Mouse (Mus musculus) limb, embryonic 12.5 days (tissue): Measurements from ENCODE around the gene Scp2. TPM values are rescaled to one million over a fixed set of nuclear protein-coding genes. Genes with fewer than 3 reads are reported as not detected.

Source experiments
- ATAC-seq: fragments of 200-750 bp; cut with Nextera tagmentation; 2 replicates; pipeline ENCODE4 v1.8.0; 2017; ENCODE audit warnings: low read depth, moderate TSS enrichment; ENCODE audit not compliant: insufficient number of reproducible peaks, insufficient read depth, low FRiP score, low TSS enrichment
- H3K27ac ChIP-seq: fragments of 300-500 bp; sonication (generic); 2 replicates; pipeline ENCODE4 v1.5.1; 2016; ENCODE audit warnings: mild to moderate bottlenecking, moderate library complexity
- H3K27me3 ChIP-seq: fragments of 300-500 bp; sonication (generic); 2 replicates; pipeline ENCODE4 v1.6.1; 2016; ENCODE audit warnings: mild to moderate bottlenecking, moderate library complexity
- H3K36me3 ChIP-seq: fragments of 300-500 bp; sonication (generic); 2 replicates; pipeline ENCODE4 v1.6.1; 2016; ENCODE audit warnings: mild to moderate bottlenecking, moderate library complexity
- H3K4me1 ChIP-seq: fragments of 300-500 bp; sonication (generic); replicated peaks from 2 replicates; pipeline ENCODE4 v1.6.1; 2016
- H3K4me2 ChIP-seq: fragments of 300-500 bp; sonication (generic); 2 replicates; pipeline ENCODE4 v1.6.1; 2016; ENCODE audit warnings: mild to moderate bottlenecking, moderate library complexity
- H3K4me3 ChIP-seq: fragments of 300-500 bp; sonication (generic); replicated peaks from 2 replicates; pipeline ENCODE4 v1.5.1; 2016; ENCODE audit warnings: mild to moderate bottlenecking
- H3K9ac ChIP-seq: fragments of 300-500 bp; sonication (generic); replicated peaks from 2 replicates; pipeline ENCODE4 v1.6.1; 2016; ENCODE audit warnings: mild to moderate bottlenecking, moderate library complexity
- H3K9me3 ChIP-seq: fragments of 300-500 bp; sonication (generic); 2 replicates; pipeline ENCODE4 v1.6.1; 2016; ENCODE audit warnings: mild to moderate bottlenecking, moderate library complexity
- WGBS: fragments of 180-500 bp; shearing (Covaris S2); methylation state at CpG from one replicate; pipeline ENCODE4 v1.1.7; 2016; 5-methylcytosine and 5-hydroxymethylcytosine counted together
- polyA plus RNA-seq: library from polyadenylated mRNA; unstranded; fragments of >200 nt; fragmentation: Nextera tagmentation; extraction: Ambion mirVana; gene quantifications from 2 replicates; pipeline ENCODE4 v1.2.1, GENCODE M21; 2016

The Scp2 gene
- polyA plus RNA-seq, 1 experiment from 2014 or later, result 136 TPM

GRCm38 (mm10) chr4:108017839-108018238 lies 127.0 kb downstream of the Scp2 start:
- Histone ChIP-seq H3K9me3 (no peaks in the 10 kb centered on the region), H3K4me2 (no peak overlapping the region), H3K9ac (no peak overlapping the region), H3K27me3 (no peaks in the 10 kb centered on the region; the same call in 1 of the 2 replicates), H3K4me1 (peaks cover 20% of the 10 kb centered on the region), H3K36me3 (no peaks in the 10 kb centered on the region), H3K4me3 (no peak overlapping the region), H3K27ac (no peak overlapping the region)
- ATAC-seq, result no peak
- WGBS, result 69% methylated on average over 7 of the region's 7 CpGs

GRCm38 (mm10) chr4:108016321-108016720 lies 128.5 kb downstream of the Scp2 start:
- Histone ChIP-seq H3K36me3 (no peaks in the 10 kb centered on the region), H3K4me3 (no peak overlapping the region), H3K9ac (no peak overlapping the region), H3K4me1 (peaks cover 25% of the 10 kb centered on the region), H3K9me3 (no peaks in the 10 kb centered on the region), H3K27ac (no peak overlapping the region), H3K4me2 (no peak overlapping the region), H3K27me3 (no peaks in the 10 kb centered on the region; the same call in 1 of the 2 replicates)
- WGBS, result 89% methylated on average over 3 of the region's 3 CpGs
- ATAC-seq, result no peak

- 68% methylated on average over 14 of the region's 14 CpGs for WGBS
- Histone ChIP-seq H3K9ac (no peak overlapping the region), H3K27me3 (no peaks in the 10 kb centered on the region; the same call in 1 of the 2 replicates), H3K4me2 (no peak overlapping the region), H3K9me3 (no peaks in the 10 kb centered on the region), H3K27ac (no peak overlapping the region), H3K36me3 (no peaks in the 10 kb centered on the region), H3K4me1 (peaks cover 25% of the 10 kb centered on the region), H3K4me3 (no peak overlapping the region)
- ATAC-seq, result no peak
These were observed 129.6 kb downstream of the Scp2 start for GRCm38 (mm10) chr4:108015067-108015765.

GRCm38 (mm10) chr4:108014466-108014865 lies 130.3 kb downstream of the Scp2 start:
- no peak for ATAC-seq
- Histone ChIP-seq H3K4me3 (no peak overlapping the region), H3K4me1 (peaks cover 25% of the 10 kb centered on the region), H3K36me3 (no peaks in the 10 kb centered on the region), H3K9me3 (no peaks in the 10 kb centered on the region), H3K27me3 (no peaks in the 10 kb centered on the region; the same call in 1 of the 2 replicates), H3K9ac (no peak overlapping the region), H3K4me2 (no peak overlapping the region), H3K27ac (no peak overlapping the region)
- 57% methylated on average over 2 of the region's 2 CpGs for WGBS

- H3K4me3 ChIP-seq, result no peak overlapping the region
- H3K9me3 ChIP-seq, result no peaks in the 10 kb centered on the region
- no peak for ATAC-seq
- H3K4me1 ChIP-seq, result peaks cover 5% of the 10 kb centered on the region; the same call in 1 of the 2 replicates
- H3K27me3 ChIP-seq, result 0 out of 2 replicates have a peak, but pooled peaks cover 3% of the 10 kb centered on the region
- no peak overlapping the region for H3K9ac ChIP-seq
- no peaks in the 10 kb centered on the region for H3K36me3 ChIP-seq
- WGBS, result 70% methylated on average over 8 of the region's 8 CpGs
- no peak overlapping the region for H3K4me2 ChIP-seq
- no peak overlapping the region for H3K27ac ChIP-seq
These were observed 136.3 kb downstream of the Scp2 start for GRCm38 (mm10) chr4:108008541-108008940.

- Histone ChIP-seq H3K4me1 (peaks cover 5% of the 10 kb centered on the region; the same call in 1 of the 2 replicates), H3K9ac (no peak overlapping the region), H3K27ac (no peak overlapping the region), H3K4me2 (no peak overlapping the region), H3K27me3 (0 out of 2 replicates have a peak, but pooled peaks cover 3% of the 10 kb centered on the region), H3K36me3 (no peaks in the 10 kb centered on the region), H3K9me3 (no peaks in the 10 kb centered on the region), H3K4me3 (no peak overlapping the region)
- WGBS, result 76% methylated on average over 7 of the region's 7 CpGs
- no peak for ATAC-seq
These were observed 137.2 kb downstream of the Scp2 start for GRCm38 (mm10) chr4:108007532-108008103.

GRCm38 (mm10) chr4:108005328-108005727 lies 139.5 kb downstream of the Scp2 start:
- Histone ChIP-seq H3K9ac (no peak overlapping the region), H3K4me3 (no peak overlapping the region), H3K9me3 (no peaks in the 10 kb centered on the region), H3K27ac (no peak overlapping the region), H3K36me3 (no peaks in the 10 kb centered on the region), H3K4me1 (no peaks in the 10 kb centered on the region), H3K4me2 (no peak overlapping the region), H3K27me3 (0 out of 2 replicates have a peak, but pooled peaks cover 3% of the 10 kb centered on the region)
- no peak for ATAC-seq
- WGBS, result 77% methylated on average over 7 of the region's 7 CpGs

GRCm38 (mm10) chr4:107999380-107999779 lies 145.4 kb downstream of the Scp2 start:
- ATAC-seq, result no peak
- Histone ChIP-seq H3K36me3 (no peaks in the 10 kb centered on the region), H3K4me1 (peaks cover 8% of the 10 kb centered on the region), H3K9me3 (no peaks in the 10 kb centered on the region), H3K27ac (no peak overlapping the region), H3K4me3 (no peak overlapping the region), H3K4me2 (no peak overlapping the region), H3K27me3 (no peaks in the 10 kb centered on the region), H3K9ac (no peak overlapping the region)
- 74% methylated on average over 1 of the region's 1 CpGs for WGBS

GRCm38 (mm10) chr4:107998641-107999332 lies 146.0 kb downstream of the Scp2 start:
- ATAC-seq, result no peak
- Histone ChIP-seq H3K9ac (no peak overlapping the region), H3K36me3 (no peaks in the 10 kb centered on the region), H3K4me3 (no peak overlapping the region), H3K4me1 (peaks cover 8% of the 10 kb centered on the region), H3K27me3 (no peaks in the 10 kb centered on the region), H3K4me2 (no peak overlapping the region), H3K27ac (no peak overlapping the region; the same call in 1 of the 2 replicates), H3K9me3 (no peaks in the 10 kb centered on the region)
- WGBS, result 35% methylated on average over 11 of the region's 11 CpGs

- Histone ChIP-seq H3K4me1 (peaks cover 8% of the 10 kb centered on the region), H3K27ac (no peak overlapping the region), H3K4me2 (no peak overlapping the region), H3K4me3 (no peak overlapping the region), H3K27me3 (0 out of 2 replicates have a peak, but pooled peaks cover 3% of the 10 kb centered on the region), H3K9me3 (no peaks in the 10 kb centered on the region), H3K9ac (no peak overlapping the region), H3K36me3 (no peaks in the 10 kb centered on the region)
- no peak for ATAC-seq
- 87% methylated on average over 9 of the region's 9 CpGs for WGBS
These were observed 148.3 kb downstream of the Scp2 start for GRCm38 (mm10) chr4:107996418-107996986.

- Histone ChIP-seq H3K36me3 (no peaks in the 10 kb centered on the region), H3K27ac (no peak overlapping the region), H3K4me2 (no peak overlapping the region), H3K9ac (no peak overlapping the region), H3K9me3 (no peaks in the 10 kb centered on the region), H3K4me1 (peaks cover 8% of the 10 kb centered on the region), H3K4me3 (no peak overlapping the region), H3K27me3 (0 out of 2 replicates have a peak, but pooled peaks cover 5% of the 10 kb centered on the region)
- no peak for ATAC-seq
- WGBS, result 83% methylated on average over 6 of the region's 6 CpGs
These were observed 149.1 kb downstream of the Scp2 start for GRCm38 (mm10) chr4:107995727-107996126.
